Mouse (Mus musculus) adrenal gland, postnatal 4 days (tissue): Measurements from ENCODE around the gene Hdx. TPM values are rescaled to one million over a fixed set of nuclear protein-coding genes. Genes with fewer than 3 reads are reported as not detected.

Experiments
- DNase-seq, 2 experiments: peaks; one replicate each; pipeline ENCODE4 v3.0.0; 2021 to 2022; ENCODE audit warnings: low spot score in 2 of 2, mixed read lengths in 2 of 2
- long read RNA-seq, 2 experiments: library from polyadenylated mRNA; stranded (forward); transcript quantifications; one replicate each; pipeline ENCODE4 v2.0.0; 2021
- total RNA-seq, 2 experiments: library from RNA; stranded (reverse); gene quantifications; 2 replicates each; pipeline ENCODE4 v1.2.3; 2021

Gene Hdx
- total RNA-seq = 1 to 10 TPM; 1.3 to 1.5 TPM
- long read RNA-seq, experiment 1 = 0 reads
- long read RNA-seq, experiment 2 = 0 reads

DNA sequence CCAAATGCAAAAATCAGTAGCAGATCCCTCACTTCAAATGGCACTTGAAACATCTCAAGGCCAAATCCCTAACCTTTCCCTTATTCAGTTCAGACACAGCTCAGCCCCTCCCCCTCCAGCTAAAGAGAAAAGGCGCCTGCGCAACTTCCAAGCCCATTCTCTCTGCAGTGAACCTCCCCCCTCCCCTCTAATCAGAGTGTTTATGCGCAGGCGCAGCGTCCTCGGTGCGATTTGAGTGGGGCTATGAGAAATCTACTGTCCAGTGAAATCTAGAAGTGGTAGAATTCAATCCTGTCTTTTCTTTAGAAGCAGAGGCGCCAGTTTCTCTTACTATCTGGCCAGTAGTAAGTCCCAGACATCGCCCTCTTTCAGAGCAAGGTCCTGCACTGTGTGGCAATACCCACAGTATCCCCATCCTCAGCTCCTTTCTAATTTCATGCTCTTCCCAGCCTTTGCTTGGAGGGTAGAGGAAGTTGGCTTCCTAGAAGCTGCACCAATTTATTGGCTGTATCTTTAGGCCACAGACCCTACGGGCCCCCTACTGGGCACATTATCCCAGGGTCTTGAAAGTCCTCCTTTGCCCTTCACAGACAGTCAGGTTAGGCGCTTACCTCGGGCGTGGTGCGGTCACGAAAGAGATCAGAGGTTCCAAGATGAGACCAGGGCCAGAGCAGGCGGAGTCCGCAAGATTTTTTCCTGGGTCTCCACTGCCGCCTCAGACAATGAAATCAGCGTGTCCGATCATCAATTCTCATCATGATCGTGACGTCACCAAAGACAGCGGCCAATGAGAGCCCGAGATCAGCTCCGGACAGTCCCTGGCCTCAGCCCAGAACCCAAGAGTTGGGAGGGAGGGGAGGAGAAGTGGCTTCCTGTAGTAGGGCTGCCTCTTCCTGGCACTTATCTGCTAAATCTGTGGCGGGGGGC is at the start of gene Hdx:
Gene Hdx, minus strand, starts transcription at position 724 of the 927 bp plus-strand sequence.
- peak; percentile 5 to 21 for DNase-seq

DNA sequence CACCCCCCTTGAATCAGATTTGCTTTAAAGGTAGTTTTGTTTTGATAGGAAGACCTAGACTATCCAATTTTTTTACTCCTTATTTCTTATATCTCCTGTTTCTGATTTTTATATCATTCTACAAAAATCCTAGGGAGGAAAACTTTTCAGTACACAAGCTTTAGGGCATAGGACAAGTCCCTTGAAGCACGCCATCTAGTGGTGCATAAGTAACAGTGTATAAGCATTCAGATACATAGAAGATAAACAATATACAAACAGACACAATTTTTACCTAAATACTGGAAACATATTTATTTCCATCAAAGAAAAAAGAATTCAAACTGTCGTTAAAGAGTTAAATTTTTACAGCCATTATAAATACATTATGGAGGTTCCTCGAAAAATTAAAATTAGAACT is 11.2 kb downstream of the Hdx start:
- no peak for DNase-seq

DNA sequence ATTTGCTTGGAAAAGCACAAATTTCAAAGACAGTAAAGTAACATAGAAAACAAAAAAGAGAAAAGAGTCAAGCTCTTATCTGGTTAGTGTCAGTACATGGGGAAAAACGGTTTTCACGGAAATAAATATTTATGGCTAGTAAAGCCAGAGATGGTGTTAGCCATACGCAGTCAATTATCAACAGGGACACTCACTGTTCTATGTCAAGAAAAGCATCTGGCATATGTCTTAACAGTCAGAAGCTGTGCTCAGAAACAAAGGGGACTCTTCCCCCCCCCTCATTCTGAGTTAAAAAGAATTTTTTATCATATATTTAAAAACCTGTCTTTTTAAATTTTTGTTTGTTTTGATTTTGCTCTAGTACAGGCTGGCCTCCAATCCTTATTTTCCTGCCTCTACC is 25.2 kb downstream of the Hdx start:
- DNase-seq = no peak

- DNase-seq = no peak
Observed at GRCm38 (mm10) chrX:111660381-111660780, 36.5 kb downstream of the Hdx start.

DNA sequence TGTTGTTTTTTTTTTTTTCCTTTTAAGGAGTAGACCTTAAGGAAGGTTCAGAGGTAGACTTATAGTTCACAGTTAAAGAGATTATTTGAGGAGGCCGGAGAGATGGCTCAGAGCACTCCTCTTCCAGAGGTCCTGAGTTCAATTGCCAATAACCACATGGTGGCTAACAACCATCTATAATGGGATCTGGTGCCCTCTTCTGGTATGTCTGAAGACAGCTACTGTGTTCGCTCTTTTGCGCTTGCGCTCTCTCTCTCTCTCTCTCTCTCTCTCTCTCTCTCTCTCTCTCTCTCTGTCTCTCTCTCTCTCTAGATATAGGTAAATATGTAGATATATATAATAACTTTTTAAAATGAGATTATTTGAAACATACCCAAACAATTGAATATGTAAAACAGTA is 38.2 kb downstream of the Hdx start:
- no peak for DNase-seq

DNA sequence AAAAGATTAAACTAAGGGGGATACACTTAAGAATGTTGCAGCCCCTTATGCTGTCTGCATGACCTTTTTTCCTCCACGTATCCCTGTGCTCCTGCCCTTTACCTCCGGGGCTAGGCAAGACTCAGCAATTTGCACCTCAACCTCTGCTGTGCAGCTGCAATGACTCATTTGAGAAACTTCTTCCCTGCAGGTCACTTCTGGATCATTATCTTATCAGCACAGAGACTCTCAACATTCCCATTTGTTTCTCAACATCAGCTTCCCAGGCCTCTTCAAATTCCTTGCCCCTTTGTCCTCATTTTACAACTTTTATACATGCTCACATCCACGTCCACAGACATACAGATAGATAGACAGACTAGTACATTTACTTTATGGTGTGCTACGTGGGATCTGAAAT is 51.9 kb downstream of the Hdx start:
- DNase-seq = no peak

DNA sequence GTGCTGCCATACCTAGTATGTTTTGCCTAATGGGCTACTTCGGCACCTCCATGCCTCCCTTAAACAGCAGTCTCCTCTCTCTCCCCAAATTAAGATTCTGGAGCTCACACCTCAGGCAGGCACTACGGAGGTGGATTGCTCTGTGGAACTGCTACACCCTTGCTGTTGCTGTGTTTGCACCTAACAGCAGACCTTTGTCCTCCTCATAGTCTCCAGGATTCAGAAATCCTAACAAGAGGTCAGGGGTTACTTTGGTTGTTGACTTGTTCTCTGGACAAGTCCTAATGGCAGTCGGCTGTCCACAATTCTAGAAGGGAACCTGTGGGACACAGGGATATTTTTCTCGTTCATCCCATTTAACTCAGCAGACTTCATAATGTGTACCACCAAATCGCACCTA is 56.3 kb downstream of the Hdx start:
- no peak for DNase-seq

- DNase-seq = no peak
Observed at GRCm38 (mm10) chrX:111597631-111598161, 99.2 kb downstream of the Hdx start.

GRCm38 (mm10) chrX:111587616-111588015 is 109.3 kb downstream of the Hdx start:
- DNase-seq = no peak

- DNase-seq = no peak
Observed at GRCm38 (mm10) chrX:111577044-111577443, 119.8 kb downstream of the Hdx start.

DNA sequence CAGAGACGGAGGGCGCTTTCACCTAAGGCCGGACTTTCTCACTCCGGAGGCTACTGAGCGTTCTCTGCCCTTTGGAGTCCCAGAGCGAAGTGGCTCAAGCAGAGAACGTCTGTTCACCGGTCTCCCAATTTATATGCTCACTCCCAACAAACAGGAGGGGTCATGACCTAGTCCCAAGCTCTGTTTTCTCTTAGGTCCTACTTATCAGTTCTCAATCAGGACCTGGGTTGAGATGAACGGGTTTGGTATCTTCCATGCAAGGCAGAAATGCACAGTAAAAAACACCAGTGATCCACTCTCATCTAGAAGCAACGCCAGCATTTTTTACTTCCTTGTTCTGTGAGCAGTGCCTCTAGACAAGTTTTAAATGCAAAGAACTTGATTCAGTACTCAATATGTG is 159.0 kb downstream of the Hdx start, which contains the start of gene Rps6ka6:
Gene Rps6ka6, minus strand, starts transcription at position 101 of the 400 bp plus-strand sequence.
- no peak for DNase-seq

Other genes starting within 250 kb of the Hdx start
- gene Rps6ka6, start 159.1 kb downstream of the Hdx start, total RNA-seq = 1 to 10 TPM; 6.2 to 7.2 TPM
- 1 to 10 TPM; 5.2 to 7.3 TPM for gene Gm45194, start 194.3 kb upstream of the Hdx start, total RNA-seq